Mouse (Mus musculus) liver, adult 2 months (tissue): ENCODE data around the gene Vegfd.

Experiments used
- CTCF ChIP-seq: fragments of 200-500 bp; IDR thresholded peaks from 2 replicates; pipeline ENCODE4 v1.5.1; 2011; ENCODE audit warnings: low read depth, low read length, control low read depth
- POLR2A ChIP-seq: fragments of 200-500 bp; IDR thresholded peaks from 2 replicates; pipeline ENCODE4 v1.6.1; 2011; ENCODE audit warnings: low read length, control low read depth; ENCODE audit not compliant: insufficient read depth; ENCODE audit errors: extremely low read depth

- TF ChIP-seq CTCF (no peak), POLR2A (no peak)
Observed at GRCm38 (mm10) chrX:164432682-164433081, 59.5 kb downstream of the Vegfd start.
